Mouse (Mus musculus): ENCODE data around the gene Cyfip2. TPM values are rescaled to one million over a fixed set of nuclear protein-coding genes. Genes with fewer than 3 reads are reported as not detected.
A peak's percentile ranks its signal among the peaks of the same experiment; 100 is the strongest.

Gene Cyfip2
- total RNA-seq (2018; cell fraction: chromatin; rRNA removed): 10 to 100 TPM; 14.6 to 71.1 (median 50.2) TPM
- 10 to 100 TPM; 52.8 to 84.5 (median 67.2) TPM for total RNA-seq (2018; cell fraction: cytosol; rRNA removed)
- 10 to 100 TPM; 24.5 to 81.3 (median 55.7) TPM for total RNA-seq (2018; cell fraction: nucleus; rRNA removed)
- 37.5 to 67.1 TPM (median 52.7 TPM) in 3 replicates for polyA plus RNA-seq (2018)

- peak within 1 kb of the TSS; percentile 63 for H3K4me3 ChIP-seq (ENCODE audit: inconsistent target)
- peaks cover 40% of the 10 kb centered on the region for H3K79me2 ChIP-seq (ENCODE audit: inconsistent target)
- no peaks in the 10 kb centered on the region for H3K36me3 ChIP-seq (ENCODE audit: inconsistent target)
- H3K27ac ChIP-seq: peak within 1 kb of the TSS; percentile 80
- WGBS (ENCODE audit: missing documents): 13% methylated on average over 13 of the region's 14 CpGs
Observed at GRCm38 (mm10) chr11:46312523-46313035, at the start of gene Cyfip2. TSS of gene Cyfip2 (minus strand) at chr11:46312859.

GRCm38 (mm10) chr11:46360991-46361665 lies 48.5 kb upstream of the Cyfip2 start:
- Histone ChIP-seq H3K36me3 (ENCODE audit: inconsistent target) (no peaks in the 10 kb centered on the region), H3K4me3 (ENCODE audit: inconsistent target) (no peak overlapping the region), H3K27ac (no peak overlapping the region), H3K79me2 (ENCODE audit: inconsistent target) (no peaks in the 10 kb centered on the region)
- 100% methylated on average over 2 of the region's 2 CpGs for WGBS (ENCODE audit: missing documents)

DNA sequence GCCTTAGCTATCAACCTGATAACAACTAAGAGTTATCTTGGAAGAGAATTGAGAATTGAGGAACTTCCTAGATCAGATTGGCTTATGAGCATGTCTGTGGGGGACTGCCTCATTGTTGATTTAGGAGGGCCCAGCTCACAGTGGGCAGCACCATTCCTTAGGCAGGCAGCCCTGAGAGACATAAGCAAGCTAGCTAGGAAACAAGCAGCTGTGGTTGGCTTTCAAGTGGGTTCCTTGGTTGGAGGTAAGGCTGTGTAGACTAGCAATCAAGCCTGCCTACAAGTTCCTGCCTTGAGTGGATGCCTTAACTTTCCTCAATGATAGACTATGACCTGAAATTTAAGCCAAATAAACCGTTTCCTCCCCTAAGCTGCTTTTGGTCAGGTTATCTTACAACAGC lies 45.7 kb upstream of the Cyfip2 start:
- H3K27ac ChIP-seq: no peak overlapping the region
- H3K79me2 ChIP-seq (ENCODE audit: inconsistent target): no peaks in the 10 kb centered on the region
- WGBS (ENCODE audit: missing documents): 90% methylated on average over 1 of the region's 1 CpGs
- H3K36me3 ChIP-seq (ENCODE audit: inconsistent target): no peaks in the 10 kb centered on the region
- no peak overlapping the region for H3K4me3 ChIP-seq (ENCODE audit: inconsistent target)

GRCm38 (mm10) chr11:46349681-46350410 lies 37.2 kb upstream of the Cyfip2 start:
- Histone ChIP-seq H3K4me3 (ENCODE audit: inconsistent target) (no peak overlapping the region), H3K79me2 (ENCODE audit: inconsistent target) (no peaks in the 10 kb centered on the region), H3K36me3 (ENCODE audit: inconsistent target) (no peaks in the 10 kb centered on the region), H3K27ac (no peak overlapping the region)
- WGBS (ENCODE audit: missing documents): 95% methylated on average over 2 of the region's 2 CpGs

DNA sequence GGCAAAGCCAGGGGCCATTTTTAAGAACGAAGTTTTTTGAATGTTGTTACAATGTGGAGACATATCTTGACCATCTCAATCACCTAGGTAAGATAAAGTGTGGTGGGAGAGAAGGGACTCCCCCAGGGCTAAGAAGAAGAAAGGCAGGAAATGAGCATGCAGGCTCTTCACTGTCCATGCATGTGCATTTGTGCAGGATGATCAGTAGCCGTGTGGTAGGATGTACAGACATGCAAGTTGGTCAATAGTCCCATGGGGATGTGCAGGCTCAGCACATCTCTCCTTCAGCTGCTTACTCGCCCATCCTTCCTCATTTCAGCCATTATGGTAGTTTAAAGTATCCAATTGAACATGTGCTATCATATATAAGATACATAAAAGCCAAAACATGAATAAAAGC lies 35.8 kb upstream of the Cyfip2 start:
- Histone ChIP-seq H3K27ac (no peak overlapping the region), H3K4me3 (ENCODE audit: inconsistent target) (no peak overlapping the region), H3K79me2 (ENCODE audit: inconsistent target) (no peaks in the 10 kb centered on the region), H3K36me3 (ENCODE audit: inconsistent target) (no peaks in the 10 kb centered on the region)
- WGBS (ENCODE audit: missing documents): 93% methylated on average over 3 of the region's 3 CpGs

DNA sequence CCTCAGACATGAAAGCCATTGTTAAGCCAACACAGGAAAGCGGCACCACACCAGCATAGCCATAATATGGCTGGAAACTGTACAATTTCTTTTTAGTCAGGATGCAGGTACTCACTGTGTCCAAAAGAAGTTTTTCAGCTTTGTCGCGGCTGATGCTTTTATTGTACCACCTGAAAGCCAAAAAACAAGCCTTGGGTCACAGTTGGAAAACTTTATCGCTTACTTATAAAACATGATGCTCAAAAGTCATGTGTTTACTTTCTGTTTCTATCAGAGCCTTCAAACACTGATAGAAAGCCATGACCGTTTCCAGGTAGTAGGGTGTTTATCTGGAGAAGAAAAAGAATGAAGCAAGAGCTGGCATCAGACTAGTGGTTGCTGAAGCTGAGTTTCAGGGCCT lies 35.1 kb upstream of the Cyfip2 start:
- WGBS (ENCODE audit: missing documents): 88% methylated on average over 5 of the region's 5 CpGs

GRCm38 (mm10) chr11:46343886-46344546 lies 31.4 kb upstream of the Cyfip2 start:
- H3K79me2 ChIP-seq (ENCODE audit: inconsistent target): no peaks in the 10 kb centered on the region
- H3K4me3 ChIP-seq (ENCODE audit: inconsistent target): no peak overlapping the region
- H3K36me3 ChIP-seq (ENCODE audit: inconsistent target): no peaks in the 10 kb centered on the region
- no peak overlapping the region for H3K27ac ChIP-seq
- WGBS (ENCODE audit: missing documents): 19% methylated on average over 5 of the region's 5 CpGs

More for the DNA sequence above, 35.1 kb upstream of the Cyfip2 start:
- Histone ChIP-seq H3K27ac (no peak overlapping the region), H3K4me3 (ENCODE audit: inconsistent target) (no peak overlapping the region), H3K36me3 (ENCODE audit: inconsistent target) (no peaks in the 10 kb centered on the region), H3K79me2 (ENCODE audit: inconsistent target) (no peaks in the 10 kb centered on the region)

- H3K27ac ChIP-seq: no peak overlapping the region
- H3K4me3 ChIP-seq (ENCODE audit: inconsistent target): no peak overlapping the region
- H3K79me2 ChIP-seq (ENCODE audit: inconsistent target): no peaks in the 10 kb centered on the region
- no peaks in the 10 kb centered on the region for H3K36me3 ChIP-seq (ENCODE audit: inconsistent target)
- 97% methylated on average over 4 of the region's 4 CpGs for WGBS (ENCODE audit: missing documents)
Observed at GRCm38 (mm10) chr11:46341960-46342359, 29.3 kb upstream of the Cyfip2 start.

GRCm38 (mm10) chr11:46336020-46336419 lies 23.4 kb upstream of the Cyfip2 start:
- Histone ChIP-seq H3K27ac (no peak overlapping the region), H3K36me3 (ENCODE audit: inconsistent target) (no peaks in the 10 kb centered on the region), H3K79me2 (ENCODE audit: inconsistent target) (no peaks in the 10 kb centered on the region), H3K4me3 (ENCODE audit: inconsistent target) (no peak overlapping the region)
- 33% methylated on average over 5 of the region's 5 CpGs for WGBS (ENCODE audit: missing documents)

DNA sequence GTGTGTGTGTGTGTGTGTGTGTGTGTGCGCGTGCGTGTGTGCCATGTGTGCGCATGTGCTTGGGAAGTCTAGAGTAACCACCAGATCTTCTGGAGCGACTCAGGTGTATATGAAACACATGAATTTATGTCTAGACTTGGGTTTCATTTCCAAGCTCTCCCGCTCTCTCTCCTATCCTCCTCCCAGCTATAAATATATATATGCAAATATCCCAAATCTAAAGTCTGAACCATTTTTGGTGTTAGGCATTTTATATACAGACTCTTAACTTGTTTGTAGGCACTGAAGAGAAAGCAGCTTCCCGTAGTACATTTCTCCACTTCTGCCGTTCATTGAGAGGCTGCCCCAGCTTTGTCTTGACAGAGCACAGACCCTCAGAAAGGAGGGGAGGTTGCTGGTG lies 19.6 kb upstream of the Cyfip2 start:
- Histone ChIP-seq H3K4me3 (ENCODE audit: inconsistent target) (no peak overlapping the region), H3K36me3 (ENCODE audit: inconsistent target) (no peaks in the 10 kb centered on the region), H3K27ac (no peak overlapping the region), H3K79me2 (ENCODE audit: inconsistent target) (no peaks in the 10 kb centered on the region)
- WGBS (ENCODE audit: missing documents): 91% methylated on average over 8 of the region's 8 CpGs

DNA sequence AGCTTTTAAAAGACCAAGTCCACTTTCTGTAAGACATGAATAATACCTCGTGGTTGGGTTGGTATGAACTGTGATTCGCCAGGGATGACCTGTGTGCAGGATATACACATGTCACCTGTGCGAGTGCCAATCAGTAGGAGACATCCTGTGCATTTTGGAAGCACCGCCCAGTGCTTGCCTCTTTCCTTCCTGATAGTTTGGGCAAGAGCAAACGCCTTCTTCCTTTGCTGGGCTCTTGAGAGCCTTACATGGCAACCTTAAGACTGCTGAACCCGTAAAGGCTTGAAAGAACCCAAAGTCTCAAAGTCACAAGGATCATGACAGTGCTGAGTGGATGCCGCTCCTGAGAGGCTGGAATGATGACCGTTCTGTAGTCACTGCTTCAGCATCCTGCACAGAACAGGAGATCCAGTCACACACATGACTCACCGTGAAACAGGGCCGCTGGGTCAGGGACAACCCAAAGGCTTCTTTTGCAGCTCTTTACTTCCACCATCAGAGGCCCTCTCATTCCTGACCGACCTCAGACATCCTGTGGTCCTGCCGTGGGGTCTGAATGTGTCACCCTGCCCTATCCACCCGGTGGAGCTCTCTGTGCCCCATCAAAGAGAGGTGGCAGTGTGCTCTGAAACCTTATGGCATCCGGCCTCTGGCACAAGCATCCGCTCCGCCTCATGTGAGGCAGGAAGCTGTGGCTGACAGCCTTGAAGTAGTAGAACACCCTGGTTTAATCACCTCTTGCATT lies 13.8 kb upstream of the Cyfip2 start:
- Histone ChIP-seq H3K79me2 (ENCODE audit: inconsistent target) (no peaks in the 10 kb centered on the region), H3K36me3 (ENCODE audit: inconsistent target) (no peaks in the 10 kb centered on the region), H3K27ac (no peak overlapping the region), H3K4me3 (ENCODE audit: inconsistent target) (no peak overlapping the region)
- WGBS (ENCODE audit: missing documents): 40% methylated on average over 16 of the region's 16 CpGs

DNA sequence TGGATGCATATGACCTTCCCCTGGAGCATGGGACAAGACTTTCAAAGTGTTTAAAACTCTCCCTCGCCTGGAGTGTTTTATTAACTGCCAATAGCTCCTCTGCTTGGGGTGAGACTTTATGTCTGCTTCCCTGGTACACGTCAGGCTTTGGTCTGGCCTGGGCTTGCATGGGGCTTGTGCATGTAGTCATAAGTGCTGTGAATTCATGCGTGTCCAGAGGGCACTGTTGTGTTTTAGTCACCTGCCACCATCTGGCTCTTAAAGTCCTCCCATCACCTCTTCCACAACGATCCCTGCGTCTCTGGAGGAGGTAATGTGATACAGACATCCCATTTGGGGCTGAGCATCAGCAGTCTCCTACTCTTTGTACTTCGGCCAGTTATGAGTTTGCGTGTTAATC lies 8.9 kb upstream of the Cyfip2 start:
- 90% methylated on average over 7 of the region's 7 CpGs for WGBS (ENCODE audit: missing documents)
- Histone ChIP-seq H3K27ac (no peak overlapping the region), H3K79me2 (ENCODE audit: inconsistent target) (no peaks in the 10 kb centered on the region), H3K36me3 (ENCODE audit: inconsistent target) (no peaks in the 10 kb centered on the region), H3K4me3 (ENCODE audit: inconsistent target) (no peak overlapping the region)

DNA sequence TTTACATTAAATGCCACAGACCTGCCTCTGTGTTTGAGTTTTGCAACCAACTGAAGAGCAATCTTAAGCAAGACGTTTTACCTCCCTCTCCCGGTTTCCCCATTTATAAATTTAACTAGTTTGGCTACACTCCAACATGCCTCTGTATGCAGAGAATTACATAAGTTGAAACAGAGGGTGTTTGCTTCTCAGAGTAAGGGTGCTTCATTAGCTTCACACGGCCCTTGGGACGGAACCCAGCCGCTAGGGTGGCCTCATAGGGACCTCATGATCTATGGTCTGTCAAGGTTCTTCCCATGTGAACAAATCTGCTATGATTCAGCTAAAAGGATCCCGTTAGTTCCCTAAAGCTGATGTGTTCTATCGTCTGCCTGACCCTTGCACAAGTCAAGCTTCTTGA lies 1.9 kb upstream of the Cyfip2 start:
- Histone ChIP-seq H3K36me3 (ENCODE audit: inconsistent target) (no peaks in the 10 kb centered on the region), H3K79me2 (ENCODE audit: inconsistent target) (peaks cover 21% of the 10 kb centered on the region), H3K4me3 (ENCODE audit: inconsistent target) (no peak overlapping the region), H3K27ac (peak overlapping the region; percentile 80)
- WGBS (ENCODE audit: missing documents): under 1% methylated on average over 7 of the region's 7 CpGs

- H3K4me3 ChIP-seq (ENCODE audit: inconsistent target): no peak overlapping the region
- 1% methylated on average over 6 of the region's 6 CpGs for WGBS (ENCODE audit: missing documents)
- peaks cover 28% of the 10 kb centered on the region for H3K79me2 ChIP-seq (ENCODE audit: inconsistent target)
- peak overlapping the region; percentile 80 for H3K27ac ChIP-seq
- no peaks in the 10 kb centered on the region for H3K36me3 ChIP-seq (ENCODE audit: inconsistent target)
Observed at GRCm38 (mm10) chr11:46313851-46314250, 1.2 kb upstream of the Cyfip2 start.

Data from macrophage (primary cell).